Mouse (Mus musculus) olfactory bulb, adult 2 months (tissue): Measurements from ENCODE around the gene Gm20696.

Experiments used
- CTCF ChIP-seq: fragments of 200-500 bp; IDR thresholded peaks from 2 replicates; pipeline ENCODE4 v1.5.1; 2012; ENCODE audit warnings: low read depth, mild to moderate bottlenecking, low read length, moderate library complexity; ENCODE audit not compliant: insufficient read depth
- POLR2A ChIP-seq: fragments of 200-500 bp; IDR thresholded peaks from 2 replicates; pipeline ENCODE4 v1.6.1; 2012; ENCODE audit warnings: mild to moderate bottlenecking, low read depth, low read length, moderate library complexity; ENCODE audit not compliant: insufficient read depth

DNA sequence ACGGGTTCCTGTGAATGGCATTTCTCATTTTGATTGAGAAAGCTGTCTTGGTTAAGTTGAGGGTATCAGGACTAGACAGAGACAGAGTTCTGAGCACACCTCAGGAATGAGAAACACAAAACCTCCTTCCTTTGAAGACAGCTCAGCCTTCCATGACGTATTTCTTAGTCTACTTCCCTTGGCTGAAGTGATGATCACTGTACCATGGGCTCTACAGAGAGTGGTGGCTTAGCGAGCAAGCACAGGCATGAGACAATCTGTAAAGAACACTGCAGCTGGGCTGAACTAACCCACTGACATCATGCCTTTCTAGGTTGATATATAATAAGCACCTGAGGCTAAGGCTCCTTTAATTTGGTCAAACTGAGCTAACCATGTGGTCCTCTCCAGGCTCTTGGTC is 316.0 kb downstream of the Gm20696 start:
- TF ChIP-seq CTCF (no peak), POLR2A (no peak)
